Mouse (Mus musculus): ENCODE measurements at regions not wholly inside any gene's neighbourhood (a gene's known extent, or its start where the extent isn't known, plus 50 kb on each side); places are given as distances from the start of the nearest gene placed in this dataset.

GRCm38 (mm10) chr8:26852921-26853320 lies 124.2 kb upstream of the Zfp703 start:
- TF ChIP-seq CTCF (conservative IDR thresholded peaks at IDR 0.05 in 1 of 2, IDR thresholded peaks at IDR 0.05 in 1 of 2; ENCODE audit: low read depth in 2 of 2, low read length in 2 of 2), result no peak
- TF ChIP-seq KAT2A (IDR thresholded peaks at IDR 0.05; ENCODE audit: insufficient replicate concordance, low read length), result no peak
- no peak for TF ChIP-seq POLR2A (IDR thresholded peaks at IDR 0.05; ENCODE audit: low read depth, low read length)
- TF ChIP-seq POLR2AphosphoS2 (IDR thresholded peaks at IDR 0.05; ENCODE audit: low read depth, low read length), result no peak
- no peak for TF ChIP-seq MAX (IDR thresholded peaks at IDR 0.05; ENCODE audit: low read length)
- no peak for TF ChIP-seq MAZ (IDR thresholded peaks at IDR 0.05; ENCODE audit: low read depth, low read length)
- TF ChIP-seq CHD1 (IDR thresholded peaks at IDR 0.05; ENCODE audit: low read depth, low read length), result no peak
- no peak for TF ChIP-seq EP300 (IDR thresholded peaks at IDR 0.05; ENCODE audit: low read length)
